Comparison of ENCODE assay signal across 31 mouse cellular contexts in genomic region chr17:71816136-71816864, GRCm38 (mm10). TPM values are rescaled to one million over a fixed set of nuclear protein-coding genes. Genes with fewer than 3 reads are reported as not detected.
DNase-seq lines count a peak whose midpoint lies in the region; ATAC-seq lines count a peak whose summit lies in the region.
"Had no signal": no experiment of that assay in that cellular context is flagged by ENCODE, and none has a peak within 500 bp of the region (broad histone marks: within the 10 kb centered on the region; RNA-seq: fewer than 3 reads in every experiment).

No protein-coding gene starts in this region.

- no peak overlapping the region for H3K4me2 ChIP-seq in forebrain, embryonic 13.5 days
- no peak overlapping the region for H3K4me2 ChIP-seq in forebrain, embryonic 11.5 days (ENCODE audit: low read depth, low read length, severe bottlenecking)
- no peak overlapping the region for H3K4me2 ChIP-seq in hindbrain, embryonic 16.5 days (ENCODE audit: low read length)
- H3K4me2 ChIP-seq in neural tube, embryonic 12.5 days (replicated peaks), result no peak overlapping the region
- H3K4me2 ChIP-seq in neural tube, embryonic 15.5 days, result no peak overlapping the region
- H3K4me2 ChIP-seq: embryonic facial prominence, embryonic 12.5 days; heart, embryonic 12.5 days; kidney, embryonic 15.5 days; limb, embryonic 15.5 days; midbrain, embryonic 15.5 days; stomach, embryonic 15.5 days had no signal

- peaks cover 26% of the 10 kb centered on the region for H3K36me3 ChIP-seq in forebrain, embryonic 13.5 days (ENCODE audit: poor library complexity, severe bottlenecking)
- no peaks in the 10 kb centered on the region for H3K36me3 ChIP-seq in forebrain, embryonic 11.5 days (ENCODE audit: control insufficient read depth, insufficient read depth, low read length)
- H3K36me3 ChIP-seq in hindbrain, embryonic 16.5 days (ENCODE audit: control insufficient read depth, insufficient read depth, low read length), result peaks cover 9% of the 10 kb centered on the region; the same call in 1 of the 2 replicates
- H3K36me3 ChIP-seq in hindbrain, embryonic 10.5 days, result peaks cover 41% of the 10 kb centered on the region
- H3K36me3 ChIP-seq in neural tube, embryonic 12.5 days, result peaks cover 17% of the 10 kb centered on the region
- peaks cover 19% of the 10 kb centered on the region for H3K36me3 ChIP-seq in neural tube, embryonic 15.5 days
- H3K36me3 ChIP-seq: embryonic facial prominence, embryonic 12.5 days; stomach, embryonic 15.5 days had no signal

- H3K9me3 ChIP-seq in forebrain, embryonic 13.5 days (replicated peaks), result no peaks in the 10 kb centered on the region
- H3K9me3 ChIP-seq in forebrain, embryonic 11.5 days (ENCODE audit: control insufficient read depth, low read length), result no peaks in the 10 kb centered on the region
- H3K9me3 ChIP-seq in hindbrain, embryonic 16.5 days (ENCODE audit: control insufficient read depth, low read length), result no peaks in the 10 kb centered on the region
- H3K9me3 ChIP-seq in hindbrain, embryonic 10.5 days, result no peaks in the 10 kb centered on the region
- H3K9me3 ChIP-seq in neural tube, embryonic 12.5 days, result no peaks in the 10 kb centered on the region
- H3K9me3 ChIP-seq in neural tube, embryonic 15.5 days (replicated peaks), result no peaks in the 10 kb centered on the region
- H3K9me3 ChIP-seq: embryonic facial prominence, embryonic 12.5 days; kidney, embryonic 15.5 days; limb, embryonic 10.5 days; limb, embryonic 15.5 days; midbrain, embryonic 15.5 days; stomach, embryonic 15.5 days had no signal

- WGBS in forebrain, embryonic 13.5 days, result 78% methylated on average over 8 of the region's 8 CpGs
- 87% methylated on average over 8 of the region's 8 CpGs for WGBS in forebrain, embryonic 11.5 days
- 69% methylated on average over 8 of the region's 8 CpGs for WGBS in hindbrain, embryonic 16.5 days
- 87% methylated on average over 8 of the region's 8 CpGs for WGBS in hindbrain, embryonic 10.5 days
- WGBS in neural tube, embryonic 12.5 days, result 65% methylated on average over 8 of the region's 8 CpGs
- 44% methylated on average over 8 of the region's 8 CpGs for WGBS in neural tube, embryonic 15.5 days

- no peak overlapping the region for H3K9ac ChIP-seq in forebrain, embryonic 13.5 days
- no peak overlapping the region for H3K9ac ChIP-seq in forebrain, embryonic 11.5 days (ENCODE audit: low read length)
- H3K9ac ChIP-seq in hindbrain, embryonic 16.5 days (ENCODE audit: low read depth, low read length), result no peak overlapping the region
- H3K9ac ChIP-seq in neural tube, embryonic 12.5 days, result no peak overlapping the region
- H3K9ac ChIP-seq in neural tube, embryonic 15.5 days (replicated peaks), result no peak overlapping the region
- H3K9ac ChIP-seq: embryonic facial prominence, embryonic 12.5 days; heart, embryonic 12.5 days; kidney, embryonic 15.5 days; limb, embryonic 15.5 days; liver, embryonic 14.5 days; midbrain, embryonic 15.5 days; stomach, embryonic 15.5 days had no signal

- no peak overlapping the region for H3K4me3 ChIP-seq in forebrain, embryonic 13.5 days
- no peak overlapping the region for H3K4me3 ChIP-seq in forebrain, embryonic 11.5 days (ENCODE audit: low read depth, low read length)
- H3K4me3 ChIP-seq in hindbrain, embryonic 16.5 days (ENCODE audit: low read length), result no peak overlapping the region
- no peak overlapping the region for H3K4me3 ChIP-seq in hindbrain, embryonic 10.5 days
- no peak overlapping the region for H3K4me3 ChIP-seq in neural tube, embryonic 12.5 days
- H3K4me3 ChIP-seq in neural tube, embryonic 15.5 days (replicated peaks), result no peak overlapping the region
- H3K4me3 ChIP-seq: embryonic facial prominence, embryonic 12.5 days; gastrocnemius, adult 2 months; heart, embryonic 12.5 days; kidney, embryonic 15.5 days; limb, embryonic 10.5 days; limb, embryonic 15.5 days; midbrain, embryonic 15.5 days; stomach, embryonic 15.5 days had no signal

- peaks cover 3% of the 10 kb centered on the region for H3K4me1 ChIP-seq in forebrain, embryonic 13.5 days
- no peaks in the 10 kb centered on the region for H3K4me1 ChIP-seq in forebrain, embryonic 11.5 days (replicated peaks; ENCODE audit: control insufficient read depth, insufficient read depth, low read length)
- H3K4me1 ChIP-seq in hindbrain, embryonic 16.5 days (ENCODE audit: control insufficient read depth, insufficient read depth, low read depth, low read length), result no peaks in the 10 kb centered on the region
- H3K4me1 ChIP-seq in hindbrain, embryonic 10.5 days (replicated peaks), result no peaks in the 10 kb centered on the region
- H3K4me1 ChIP-seq in neural tube, embryonic 12.5 days, result no peaks in the 10 kb centered on the region
- no peaks in the 10 kb centered on the region for H3K4me1 ChIP-seq in neural tube, embryonic 15.5 days
- H3K4me1 ChIP-seq: embryonic facial prominence, embryonic 12.5 days; kidney, embryonic 15.5 days; limb, embryonic 10.5 days; limb, embryonic 15.5 days; midbrain, embryonic 15.5 days; stomach, embryonic 15.5 days had no signal

- H3K27ac ChIP-seq in forebrain, embryonic 13.5 days, result peak overlapping the region; percentile 31; the same call in 1 of the 2 replicates
- H3K27ac ChIP-seq in forebrain, embryonic 11.5 days (ENCODE audit: low read depth, low read length), result no peak overlapping the region
- 0 out of 2 replicates have a peak overlapping the region, but pooled peaks have one; percentile 2 for H3K27ac ChIP-seq in hindbrain, embryonic 16.5 days (ENCODE audit: low read depth, low read length)
- no peak overlapping the region for H3K27ac ChIP-seq in hindbrain, embryonic 10.5 days
- no peak overlapping the region for H3K27ac ChIP-seq in neural tube, embryonic 12.5 days
- 0 out of 2 replicates have a peak overlapping the region, but pooled peaks have one; percentile 51 for H3K27ac ChIP-seq in neural tube, embryonic 15.5 days (replicated peaks)
- H3K27ac ChIP-seq: embryonic facial prominence, embryonic 12.5 days; gastrocnemius, adult 2 months; kidney, embryonic 15.5 days; limb, embryonic 10.5 days; limb, embryonic 15.5 days; liver, embryonic 14.5 days; macrophage; midbrain, embryonic 15.5 days; stomach, embryonic 15.5 days had no signal

- H3K27me3 ChIP-seq in forebrain, embryonic 13.5 days, result no peaks in the 10 kb centered on the region
- no peaks in the 10 kb centered on the region for H3K27me3 ChIP-seq in forebrain, embryonic 11.5 days (ENCODE audit: control insufficient read depth, insufficient read depth, low read length)
- H3K27me3 ChIP-seq in hindbrain, embryonic 16.5 days (replicated peaks; ENCODE audit: control insufficient read depth, insufficient read depth, low read length), result no peaks in the 10 kb centered on the region
- no peaks in the 10 kb centered on the region for H3K27me3 ChIP-seq in hindbrain, embryonic 10.5 days (ENCODE audit: insufficient read depth, poor library complexity, severe bottlenecking)
- no peaks in the 10 kb centered on the region for H3K27me3 ChIP-seq in neural tube, embryonic 12.5 days (replicated peaks)
- H3K27me3 ChIP-seq in neural tube, embryonic 15.5 days (replicated peaks), result no peaks in the 10 kb centered on the region
- H3K27me3 ChIP-seq: embryonic facial prominence, embryonic 12.5 days; heart, embryonic 12.5 days; kidney, embryonic 15.5 days; limb, embryonic 15.5 days; midbrain, embryonic 15.5 days; stomach, embryonic 15.5 days had no signal

- ATAC-seq in forebrain, embryonic 13.5 days, result no peak
- no peak for ATAC-seq in forebrain, embryonic 11.5 days (replicated peaks; ENCODE audit: low FRiP score)
- peak; percentile 81; the same call in 1 of the 2 replicates for ATAC-seq in hindbrain, embryonic 16.5 days
- peak; percentile 82 for ATAC-seq in neural tube, embryonic 12.5 days (ENCODE audit: low FRiP score, low read depth)
- ATAC-seq in neural tube, embryonic 15.5 days (ENCODE audit: low FRiP score), result no peak
- ATAC-seq: activated CD4-positive, CD25-positive, alpha-beta regulatory T cell, adult 4 months; midbrain, embryonic 15.5 days had no signal

- DNase-seq in forebrain, embryonic 11.5 days (ENCODE audit: low spot score), result no peak
- DNase-seq in hindbrain, embryonic 10.5 days (ENCODE audit: low spot score), result no peak
- no peak for DNase-seq in neural tube, embryonic 10.5 days (ENCODE audit: extremely low spot score, low spot score)
- no peak for DNase-seq in urinary bladder, postnatal 25 days (ENCODE audit: low spot score)
- DNase-seq: adrenal gland, adult 2 months; adrenal gland, postnatal 36 days; B cell, adult 2 months; embryo, embryonic 11 days; gastrocnemius, adult 2 months; gastrocnemius, postnatal 36 days; heart, adult 18-20 months; heart, postnatal 4 days; kidney, adult 18-20 months; kidney, postnatal 4 days; lung, adult 2 months; lung, postnatal 10 days; right cerebral cortex, postnatal 25 days had no signal

RNA-seq across cellular contexts. Expression of gene Clip4, which starts 48.0 kb away (rescaled TPM):
- 7.4 and 9.0 TPM in 2 replicates for polyA plus RNA-seq in forebrain, embryonic 13.5 days (2015; fragmentation: Nextera tagmentation; extraction: Ambion mirVana)
- polyA plus RNA-seq in forebrain, embryonic 11.5 days (2014; fragmentation: Nextera tagmentation; extraction: Ambion mirVana), result 10.1 and 10.2 TPM in 2 replicates
- 15.1 and 15.3 TPM in 2 replicates for polyA plus RNA-seq in hindbrain, embryonic 16.5 days (2015; fragmentation: Nextera tagmentation; extraction: Ambion mirVana)
- 4.1 and 4.9 TPM in 2 replicates for polyA plus RNA-seq in hindbrain, embryonic 10.5 days (2016; fragmentation: Nextera tagmentation; extraction: Ambion mirVana)
- polyA plus RNA-seq in neural tube, embryonic 12.5 days (2016; fragmentation: Nextera tagmentation; extraction: Ambion mirVana), result 9.1 and 9.6 TPM in 2 replicates
- 18.1 and 19.3 TPM in 2 replicates for polyA plus RNA-seq in neural tube, embryonic 15.5 days (2015; fragmentation: Nextera tagmentation; extraction: Ambion mirVana)
- polyA plus RNA-seq: activated CD4-positive, CD25-positive, alpha-beta regulatory T cell, adult 4 months; macrophage had no signal

Comparison
In these comparisons a context has a peak if more than half of its experiments do, and no peak if none do; other contexts are left out.
1. ATAC-seq: peak in hindbrain, embryonic 16.5 days (single experiment) and neural tube, embryonic 12.5 days (single experiment); none in forebrain, embryonic 13.5 days (single experiment), forebrain, embryonic 11.5 days (single experiment) and neural tube, embryonic 15.5 days (single experiment).
2. H3K27ac ChIP-seq: peak in forebrain, embryonic 13.5 days (single experiment), hindbrain, embryonic 16.5 days (single experiment) and neural tube, embryonic 15.5 days (single experiment); none in forebrain, embryonic 11.5 days (single experiment), hindbrain, embryonic 10.5 days (single experiment) and neural tube, embryonic 12.5 days (single experiment).